Mouse (Mus musculus) activated CD4-positive, CD25-positive, alpha-beta regulatory T cell, adult 4 months (primary cell): ENCODE data around the gene Asna1. TPM values are rescaled to one million over a fixed set of nuclear protein-coding genes. Genes with fewer than 3 reads are reported as not detected.

Source experiments
- ATAC-seq: one replicate; pipeline ENCODE4 v1.8.0; 2017
- polyA plus RNA-seq, 2 experiments: library from polyadenylated mRNA; unstranded; fragments of 100-300 nt; shearing (Covaris generic); gene quantifications; one replicate each; pipeline ENCODE4 v1.2.1; 2017

Asna1 gene
- polyA plus RNA-seq, 2 experiments from 2014 or later, result 55.6 to 98.1 TPM

DNA sequence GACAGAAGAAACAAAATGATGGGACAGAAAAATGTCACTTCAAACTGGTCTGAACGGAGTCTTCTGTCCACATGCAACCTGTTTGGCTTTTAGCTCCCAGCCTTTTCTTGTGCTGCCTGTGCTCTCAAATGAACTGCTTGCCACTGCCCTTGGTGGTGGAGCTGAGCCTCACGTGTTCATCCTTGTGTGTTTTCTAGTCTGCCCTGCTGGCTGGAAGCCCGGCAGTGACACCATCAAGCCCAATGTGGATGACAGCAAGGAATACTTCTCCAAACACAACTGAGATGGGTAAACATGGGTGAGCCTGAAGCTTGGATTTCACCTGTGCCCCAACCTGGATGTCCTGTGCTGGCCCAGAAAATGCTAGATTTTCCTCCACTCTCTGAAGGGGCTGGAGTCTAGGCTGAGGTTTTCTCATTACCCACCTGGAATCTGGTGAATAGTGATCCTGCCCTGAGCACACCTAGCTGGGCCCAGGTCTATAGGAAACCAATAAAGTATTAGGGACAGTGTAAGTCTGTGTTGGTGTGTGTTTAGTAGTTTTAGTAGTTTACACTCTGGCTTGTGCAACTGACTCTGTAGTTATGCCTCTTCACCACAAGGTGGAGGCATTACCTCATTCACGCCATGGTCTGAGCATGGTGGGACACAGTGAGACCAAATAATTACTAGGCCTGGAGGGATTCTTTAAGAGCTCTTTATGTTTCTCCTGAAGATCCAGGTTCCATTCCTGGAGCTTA, 51.1 kb downstream of the Asna1 start:
- ATAC-seq, result no peak

DNA sequence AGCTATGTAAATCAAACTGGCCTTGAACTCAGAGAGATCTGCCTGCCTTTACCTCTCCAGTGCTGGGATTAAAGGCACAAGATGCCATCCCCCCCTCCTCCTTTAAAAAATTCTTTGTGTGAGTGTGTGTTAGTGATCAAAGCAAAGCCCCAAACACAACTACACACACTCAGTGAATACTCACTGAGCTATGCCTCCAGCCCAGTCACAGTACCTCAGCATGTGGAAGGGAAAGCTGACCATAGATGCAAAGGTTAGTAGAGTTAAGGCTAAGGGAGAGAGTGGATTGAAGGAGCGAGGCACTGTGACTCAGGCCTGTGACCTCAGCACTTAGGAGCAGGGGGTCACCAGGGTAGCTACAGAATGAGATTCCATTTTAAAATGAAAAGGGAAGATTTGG, 52.0 kb downstream of the Asna1 start:
- no peak for ATAC-seq

DNA sequence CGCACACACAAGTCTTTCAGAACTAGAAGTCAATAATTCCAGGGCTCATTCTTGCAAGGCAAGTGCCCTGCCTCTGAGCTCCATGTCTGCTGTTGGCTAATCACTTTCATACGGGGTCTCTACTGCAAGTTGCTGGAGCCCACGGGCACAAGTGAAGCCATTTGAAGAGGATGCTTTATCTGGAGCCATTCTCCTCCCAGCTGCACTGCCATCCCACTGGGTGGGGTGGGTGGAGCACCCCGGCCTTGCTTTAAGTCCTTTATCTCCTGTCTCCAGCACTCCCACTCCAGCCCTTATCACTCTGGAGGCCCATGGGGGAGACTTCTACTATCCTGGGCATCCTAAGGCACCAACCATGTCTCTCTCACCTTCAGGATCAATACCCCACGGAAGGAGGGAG, 54.2 kb downstream of the Asna1 start:
- ATAC-seq, result no peak

GRCm38 (mm10) chr8:84970135-84970790, 54.8 kb downstream of the Asna1 start:
- no peak for ATAC-seq

DNA sequence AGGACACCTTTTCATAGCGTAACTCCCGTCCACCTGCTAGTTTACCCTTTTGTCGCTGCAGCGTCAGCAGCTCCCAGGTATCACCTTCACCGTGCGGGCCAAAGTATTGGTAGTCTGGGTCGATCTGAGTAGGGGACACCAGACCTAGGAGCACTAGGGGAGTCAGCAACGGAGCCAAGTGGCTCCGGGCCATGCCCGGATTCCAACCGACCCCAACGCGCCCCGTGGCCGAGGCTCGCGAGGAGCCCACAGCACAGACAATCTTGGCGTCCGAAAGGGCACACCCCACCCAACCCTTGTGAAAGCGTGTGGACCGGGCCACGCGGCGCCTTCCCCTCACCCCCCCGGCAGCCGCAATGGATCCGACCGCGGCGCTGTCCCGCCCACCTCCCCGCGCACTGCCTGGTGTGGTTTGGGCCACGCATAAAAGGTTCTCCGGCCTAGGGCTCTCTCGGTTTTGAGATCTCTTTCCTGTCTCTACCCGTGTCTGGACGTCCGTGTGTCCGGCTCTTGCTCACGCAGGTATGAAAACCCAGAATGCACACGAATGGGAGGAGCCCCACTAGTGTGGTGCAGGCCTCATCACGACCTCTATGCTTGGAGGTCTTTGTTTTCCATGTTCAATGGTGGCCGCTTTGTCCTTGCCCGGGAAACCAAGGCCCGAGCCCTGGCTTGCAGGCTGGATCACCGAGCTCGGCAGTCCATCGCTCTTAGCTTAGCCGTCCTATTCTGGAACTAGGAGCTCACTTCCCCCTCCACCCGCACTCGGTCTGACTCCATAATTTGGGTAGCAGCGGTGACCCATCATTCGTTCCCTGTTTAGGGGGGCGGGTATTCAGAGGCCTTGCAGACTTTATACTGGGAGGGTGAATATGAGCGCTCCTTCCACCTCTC, 55.6 kb downstream of the Asna1 start, which contains the start of the genes Gm49661, Prdx2 and Rnaseh2a:
TSS of gene Gm49661 (minus strand) at position 193 of the 894 bp plus-strand sequence.
TSS of gene Prdx2 (plus strand) at position 347 of the 894 bp plus-strand sequence.
TSS of gene Rnaseh2a (minus strand) at position 527 of the 894 bp plus-strand sequence.
- no peak for ATAC-seq

GRCm38 (mm10) chr8:84968650-84969049, 56.4 kb downstream of the Asna1 start:
- ATAC-seq, result no peak

Other genes starting within 250 kb of the Asna1 start
- gene Nfix, start 224.9 kb downstream of the Asna1 start, polyA plus RNA-seq, result 1 to 10 TPM; 2.0 to 2.2 TPM
- 1 to 10 TPM; 4.2 to 4.5 TPM for gene Dand5, start 202.5 kb downstream of the Asna1 start, polyA plus RNA-seq
- gene Gadd45gip1, start 193.8 kb downstream of the Asna1 start, polyA plus RNA-seq, result 10 to 100 TPM; 18.5 to 21.5 TPM
- 100 to 1,000 TPM; 125 to 131 TPM for gene Rad23a, start 184.6 kb downstream of the Asna1 start, polyA plus RNA-seq
- gene Calr, start 178.3 kb downstream of the Asna1 start, polyA plus RNA-seq, result 100 to 1,000 TPM; 269 to 303 TPM
- gene Farsa, start 168.3 kb downstream of the Asna1 start, polyA plus RNA-seq, result 10 to 100 TPM; 45.8 to 58.4 TPM
- 10 to 100 TPM in 1 of 2 experiments, 1 to 10 TPM in 1; 8.2 to 15.0 TPM for gene Syce2, start 153.2 kb downstream of the Asna1 start, polyA plus RNA-seq
- gene Gcdh, start 131.4 kb downstream of the Asna1 start, polyA plus RNA-seq, result 10 to 100 TPM; 11.3 to 15.1 TPM
- 1 to 10 TPM in 1 of 2 experiments, not detected in 1; 1.1 TPM for gene Klf1, start 123.4 kb downstream of the Asna1 start, polyA plus RNA-seq
- gene Dnase2a, start 116.7 kb downstream of the Asna1 start, polyA plus RNA-seq, result 10 to 100 TPM; 15.1 to 18.1 TPM
- 1 to 10 TPM in 1 of 2 experiments, under 1 TPM in 1; 0.64 to 1.0 TPM for gene Mast1, start 87.9 kb downstream of the Asna1 start, polyA plus RNA-seq
- gene Rtbdn, start 78.3 kb downstream of the Asna1 start, polyA plus RNA-seq, result not detected
- gene Gm49661, start 55.8 kb downstream of the Asna1 start, polyA plus RNA-seq, result not detected
- gene Prdx2, start 55.7 kb downstream of the Asna1 start, polyA plus RNA-seq, result 100 to 1,000 TPM; 246 to 312 TPM
- 10 to 100 TPM; 68.9 to 91.0 TPM for gene Rnaseh2a, start 55.5 kb downstream of the Asna1 start, polyA plus RNA-seq
- gene Junb, start 46.6 kb downstream of the Asna1 start, polyA plus RNA-seq, result 10 to 100 TPM; 28.9 to 30.5 TPM
- gene Hook2, start 34.7 kb downstream of the Asna1 start, polyA plus RNA-seq, result 1 to 10 TPM; 2.6 to 3.0 TPM
- not detected for gene Best2, start 10.8 kb downstream of the Asna1 start, polyA plus RNA-seq
- gene Trir, start 1.5 kb upstream of the Asna1 start, polyA plus RNA-seq, result 10 to 100 TPM; 26.8 to 30.5 TPM
- 10 to 100 TPM in 1 of 2 experiments, 1 to 10 TPM in 1; 9.2 to 19.4 TPM for gene Tnpo2, start 11.6 kb upstream of the Asna1 start, polyA plus RNA-seq
- 1 to 10 TPM; 2.8 to 3.1 TPM for gene Fbxw9, start 34.8 kb upstream of the Asna1 start, polyA plus RNA-seq
- not detected for gene Gm5741, start 42.7 kb upstream of the Asna1 start, polyA plus RNA-seq
- gene Dhps, start 46.5 kb upstream of the Asna1 start, polyA plus RNA-seq, result 10 to 100 TPM; 28.3 to 29.8 TPM
- 100 to 1,000 TPM; 132 to 134 TPM for gene Wdr83os, start 55.5 kb upstream of the Asna1 start, polyA plus RNA-seq
- gene Wdr83, start 56.0 kb upstream of the Asna1 start, polyA plus RNA-seq, result 10 to 100 TPM; 33.1 to 46.7 TPM
- 10 to 100 TPM; 64.8 to 82.0 TPM for gene Man2b1, start 58.0 kb upstream of the Asna1 start, polyA plus RNA-seq
- gene Zfp791, start 97.8 kb upstream of the Asna1 start, polyA plus RNA-seq, result not detected
- gene Cks1brt, start 126.6 kb upstream of the Asna1 start, polyA plus RNA-seq, result under 1 TPM in 1 of 2 experiments, not detected in 1; 0.20 TPM
- gene Olfr371, start 200.7 kb upstream of the Asna1 start, polyA plus RNA-seq, result not detected